Mouse (Mus musculus) stomach, postnatal 0 days (tissue): ENCODE data around the gene Zfp286. TPM values are rescaled to one million over a fixed set of nuclear protein-coding genes. Genes with fewer than 3 reads are reported as not detected.

Experiments
- ATAC-seq: fragments of 200-750 bp; cut with Nextera tagmentation; 2 replicates; pipeline ENCODE4 v1.8.0; 2017; ENCODE audit not compliant: low FRiP score, low TSS enrichment
- DNase-seq: peaks from one replicate; pipeline ENCODE4 v3.0.0-alpha.2; 2016; ENCODE audit warnings: low spot score
- H3K27ac ChIP-seq: fragments of 300-500 bp; sonication (generic); replicated peaks from 2 replicates; pipeline ENCODE4 v1.5.1; 2014; ENCODE audit warnings: mild to moderate bottlenecking, control low read depth
- H3K27me3 ChIP-seq: fragments of 300-500 bp; sonication (generic); 2 replicates; pipeline ENCODE4 v1.6.1; 2014; ENCODE audit warnings: low read length; ENCODE audit not compliant: control insufficient read depth, insufficient read depth
- H3K36me3 ChIP-seq: fragments of 300-500 bp; sonication (generic); 2 replicates; pipeline ENCODE4 v1.6.1; 2014; ENCODE audit warnings: low read length, mixed read lengths; ENCODE audit not compliant: control insufficient read depth, insufficient read depth
- H3K4me1 ChIP-seq: fragments of 300-500 bp; sonication (generic); replicated peaks from 2 replicates; pipeline ENCODE4 v1.6.1; 2014; ENCODE audit warnings: antibody characterized with exemption; ENCODE audit not compliant: control insufficient read depth, insufficient read depth
- H3K4me2 ChIP-seq: fragments of 300-500 bp; sonication (generic); replicated peaks from 2 replicates; pipeline ENCODE4 v1.6.1; 2014; ENCODE audit warnings: low read depth, mild to moderate bottlenecking, control low read depth, moderate library complexity
- H3K4me3 ChIP-seq: fragments of 300-500 bp; sonication (generic); 2 replicates; pipeline ENCODE4 v1.5.1; 2014; ENCODE audit warnings: low read depth, low read length, control low read depth
- H3K9ac ChIP-seq: fragments of 300-500 bp; sonication (generic); 2 replicates; pipeline ENCODE4 v1.6.1; 2014; ENCODE audit warnings: mild to moderate bottlenecking, low read length, control low read depth, mixed read lengths
- H3K9me3 ChIP-seq: fragments of 300-500 bp; sonication (generic); 2 replicates; pipeline ENCODE4 v1.6.1; 2016; ENCODE audit warnings: low read length; ENCODE audit not compliant: control insufficient read depth
- CTCF ChIP-seq: IDR thresholded peaks from 2 replicates; pipeline ENCODE4 v1.5.1; 2016; ENCODE audit warnings: antibody characterized with exemption, low read depth, mild to moderate bottlenecking, moderate library complexity
- EP300 ChIP-seq: optimal IDR thresholded peaks from 2 replicates; pipeline ENCODE3; 2016; ENCODE audit warnings: antibody characterized with exemption
- WGBS: fragments of 180-500 bp; shearing (Covaris S2); extraction: QIAGEN DNeasy Blood & Tissue Kit; methylation state at CpG from one replicate; pipeline ENCODE4 v1.1.7; 2014; 5-methylcytosine and 5-hydroxymethylcytosine counted together
- polyA plus RNA-seq: library from polyadenylated mRNA; unstranded; fragments of >200 nt; fragmentation: Nextera tagmentation; extraction: Ambion mirVana; gene quantifications from 2 replicates; pipeline ENCODE4 v1.2.1, GENCODE M21; 2015

Gene Zfp286
- polyA plus RNA-seq, 1 experiment from 2014 or later, result 4.6 TPM

- no peak for ATAC-seq
- WGBS, result 72% methylated on average over 5 of the region's 5 CpGs
- Histone ChIP-seq H3K4me2 (no peak overlapping the region), H3K9ac (no peak overlapping the region), H3K27ac (no peak overlapping the region), H3K36me3 (0 out of 2 replicates have a peak, but pooled peaks cover 2% of the 10 kb centered on the region), H3K27me3 (no peaks in the 10 kb centered on the region), H3K9me3 (no peaks in the 10 kb centered on the region), H3K4me3 (no peak overlapping the region), H3K4me1 (no peaks in the 10 kb centered on the region)
- no peak for DNase-seq
- TF ChIP-seq CTCF, result no peak
- no peak for TF ChIP-seq EP300
Measured at GRCm38 (mm10) chr11:62710657-62711056, 78.6 kb downstream of the Zfp286 start.

- H3K4me3 ChIP-seq, result no peak overlapping the region
- H3K36me3 ChIP-seq, result no peaks in the 10 kb centered on the region
- no peaks in the 10 kb centered on the region for H3K9me3 ChIP-seq
- no peak overlapping the region for H3K4me2 ChIP-seq
- no peak overlapping the region for H3K9ac ChIP-seq
- ATAC-seq, result no peak
- H3K27me3 ChIP-seq, result no peaks in the 10 kb centered on the region
- no peak overlapping the region for H3K27ac ChIP-seq
- no peaks in the 10 kb centered on the region for H3K4me1 ChIP-seq
- no peak for DNase-seq
- no peak for TF ChIP-seq CTCF
- TF ChIP-seq EP300, result no peak
- WGBS, result 81% methylated on average over 7 of the region's 7 CpGs
Measured at GRCm38 (mm10) chr11:62708252-62708651, 81.0 kb downstream of the Zfp286 start.

- Histone ChIP-seq H3K27ac (no peak overlapping the region), H3K27me3 (no peaks in the 10 kb centered on the region), H3K36me3 (no peaks in the 10 kb centered on the region), H3K4me1 (no peaks in the 10 kb centered on the region), H3K4me2 (no peak overlapping the region), H3K9ac (no peak overlapping the region), H3K4me3 (no peak overlapping the region), H3K9me3 (no peaks in the 10 kb centered on the region)
- no peak for DNase-seq
- ATAC-seq, result no peak
- TF ChIP-seq CTCF (no peak), EP300 (no peak)
- WGBS, result 78% methylated on average over 2 of the region's 2 CpGs
Measured at GRCm38 (mm10) chr11:62706141-62706540, 83.1 kb downstream of the Zfp286 start.

Other genes starting within 250 kb of the Zfp286 start
- gene Ubb, start 238.3 kb downstream of the Zfp286 start, polyA plus RNA-seq, result 1,850 and 1,934 TPM in 2 replicates
- gene Trpv2, start 215.0 kb downstream of the Zfp286 start, polyA plus RNA-seq, result 9.6 and 11.0 TPM in 2 replicates
- 7.3 and 8.4 TPM in 2 replicates for gene Lrrc75a, start 140.9 kb downstream of the Zfp286 start, polyA plus RNA-seq
- 30.2 and 35.9 TPM in 2 replicates for gene Mmgt2, start 140.8 kb downstream of the Zfp286 start, polyA plus RNA-seq
- 2.5 and 2.6 TPM in 2 replicates for gene Zfp287, start 57.6 kb downstream of the Zfp286 start, polyA plus RNA-seq
- gene Gm10428, start 36.4 kb downstream of the Zfp286 start, polyA plus RNA-seq, result not detected in 2 replicates
- 23.4 and 25.0 TPM in 2 replicates for gene Trim16, start 30.8 kb upstream of the Zfp286 start, polyA plus RNA-seq
- 0.47 TPM in 2 replicates for gene Fbxw10, start 57.6 kb upstream of the Zfp286 start, polyA plus RNA-seq
- gene Tvp23b, start 90.0 kb upstream of the Zfp286 start, polyA plus RNA-seq, result 67.2 and 71.1 TPM in 2 replicates
- 0.15 TPM in 1 of 2 replicates, not detected in the other for gene Cdrt4, start 161.7 kb upstream of the Zfp286 start, polyA plus RNA-seq